Mouse (Mus musculus) forebrain, embryonic 12.5 days (tissue): ENCODE data around the gene Unc5a. TPM values are rescaled to one million over a fixed set of nuclear protein-coding genes. Genes with fewer than 3 reads are reported as not detected.

Experiments
- ATAC-seq: fragments of 200-750 bp; cut with Nextera tagmentation; 2 replicates; pipeline ENCODE4 v1.8.0; 2017; ENCODE audit warnings: moderate TSS enrichment; ENCODE audit not compliant: low FRiP score
- H3K27ac ChIP-seq: fragments of 300-500 bp; sonication (generic); 2 replicates; pipeline ENCODE4 v1.5.1; 2016; ENCODE audit warnings: mild to moderate bottlenecking
- H3K27me3 ChIP-seq: fragments of 300-500 bp; sonication (generic); 2 replicates; pipeline ENCODE4 v1.6.1; 2016; ENCODE audit warnings: mild to moderate bottlenecking
- H3K36me3 ChIP-seq: fragments of 300-500 bp; sonication (generic); replicated peaks from 2 replicates; pipeline ENCODE4 v1.6.1; 2016; ENCODE audit warnings: mild to moderate bottlenecking
- H3K4me1 ChIP-seq: fragments of 300-500 bp; sonication (generic); 2 replicates; pipeline ENCODE4 v1.6.1; 2016
- H3K4me2 ChIP-seq: fragments of 300-500 bp; sonication (generic); 2 replicates; pipeline ENCODE4 v1.6.1; 2016; ENCODE audit warnings: mild to moderate bottlenecking, moderate library complexity
- H3K4me3 ChIP-seq: fragments of 300-500 bp; sonication (generic); replicated peaks from 2 replicates; pipeline ENCODE4 v1.5.1; 2016; ENCODE audit warnings: mild to moderate bottlenecking
- H3K9ac ChIP-seq: fragments of 300-500 bp; sonication (generic); 2 replicates; pipeline ENCODE4 v1.6.1; 2016; ENCODE audit warnings: mild to moderate bottlenecking
- H3K9me3 ChIP-seq: fragments of 300-500 bp; sonication (generic); 2 replicates; pipeline ENCODE4 v1.6.1; 2016
- WGBS: fragments of 180-500 bp; shearing (Covaris S2); methylation state at CpG from one replicate; pipeline ENCODE4 v1.1.7; 2016; 5-methylcytosine and 5-hydroxymethylcytosine counted together
- polyA plus RNA-seq: library from polyadenylated mRNA; unstranded; fragments of >200 nt; fragmentation: Nextera tagmentation; extraction: Ambion mirVana; gene quantifications from 2 replicates; pipeline ENCODE4 v1.2.1, GENCODE M21; 2016

The Unc5a gene
- polyA plus RNA-seq, 1 experiment from 2014 or later: 5.6 TPM

- Histone ChIP-seq H3K4me2 (no peak overlapping the region), H3K9me3 (no peaks in the 10 kb centered on the region), H3K27ac (no peak overlapping the region), H3K36me3 (peaks cover 11% of the 10 kb centered on the region), H3K27me3 (no peaks in the 10 kb centered on the region), H3K4me1 (peaks cover 5% of the 10 kb centered on the region; the same call in 1 of the 2 replicates), H3K9ac (no peak overlapping the region), H3K4me3 (no peak overlapping the region)
- ATAC-seq: no peak
- 83% methylated on average over 9 of the region's 9 CpGs for WGBS
Observed at GRCm38 (mm10) chr13:55022715-55023114, 73.5 kb downstream of the Unc5a start.

- 94% methylated on average over 2 of the region's 2 CpGs for WGBS
- Histone ChIP-seq H3K9me3 (no peaks in the 10 kb centered on the region), H3K27me3 (no peaks in the 10 kb centered on the region), H3K4me2 (no peak overlapping the region), H3K27ac (no peak overlapping the region), H3K9ac (no peak overlapping the region), H3K4me3 (no peak overlapping the region), H3K36me3 (peaks cover 14% of the 10 kb centered on the region), H3K4me1 (peaks cover 5% of the 10 kb centered on the region; the same call in 1 of the 2 replicates)
- no peak for ATAC-seq
Observed at GRCm38 (mm10) chr13:55024215-55024614, 75.0 kb downstream of the Unc5a start.

- Histone ChIP-seq H3K4me1 (no peaks in the 10 kb centered on the region), H3K36me3 (0 out of 2 replicates have a peak, but pooled peaks cover 6% of the 10 kb centered on the region), H3K9ac (no peak overlapping the region), H3K4me2 (no peak overlapping the region), H3K27ac (no peak overlapping the region), H3K27me3 (no peaks in the 10 kb centered on the region), H3K9me3 (no peaks in the 10 kb centered on the region), H3K4me3 (no peak overlapping the region)
- ATAC-seq: no peak
- WGBS: 95% methylated on average over 2 of the region's 2 CpGs
Observed at GRCm38 (mm10) chr13:55040016-55040415, 90.8 kb downstream of the Unc5a start.

- 61% methylated on average over 3 of the region's 3 CpGs for WGBS
Observed at GRCm38 (mm10) chr13:55047706-55048105, 98.5 kb downstream of the Unc5a start.

More at GRCm38 (mm10) chr13:55047706-55048105, 98.5 kb downstream of the Unc5a start:
- H3K9me3 ChIP-seq: no peaks in the 10 kb centered on the region
- H3K4me3 ChIP-seq: no peak overlapping the region
- H3K27ac ChIP-seq: no peak overlapping the region
- H3K4me1 ChIP-seq: no peaks in the 10 kb centered on the region
- no peak for ATAC-seq
- H3K36me3 ChIP-seq: peaks cover 4% of the 10 kb centered on the region; the same call in 1 of the 2 replicates
- H3K9ac ChIP-seq: no peak overlapping the region
- no peaks in the 10 kb centered on the region for H3K27me3 ChIP-seq
- no peak overlapping the region for H3K4me2 ChIP-seq

Other genes with a start within 250 kb of the Unc5a start
- 0.05 TPM in 1 of 2 replicates, not detected in the other for gene Cdhr2, start 247.9 kb upstream of the Unc5a start, polyA plus RNA-seq
- 4.3 and 11.3 TPM in 2 replicates for gene Gprin1, start 199.5 kb upstream of the Unc5a start, polyA plus RNA-seq
- 2.7 and 3.6 TPM in 2 replicates for gene Sncb, start 182.8 kb upstream of the Unc5a start, polyA plus RNA-seq
- not detected in 2 replicates for gene Eif4e1b, start 165.4 kb upstream of the Unc5a start, polyA plus RNA-seq
- 12.8 and 14.2 TPM in 2 replicates for gene Tspan17, start 160.0 kb upstream of the Unc5a start, polyA plus RNA-seq
- 0.32 and 0.96 TPM in 2 replicates for gene Hk3, start 72.0 kb downstream of the Unc5a start, polyA plus RNA-seq
- 25.1 and 27.4 TPM in 2 replicates for gene Uimc1, start 150.9 kb downstream of the Unc5a start, polyA plus RNA-seq
- gene Zfp346, start 155.9 kb downstream of the Unc5a start, polyA plus RNA-seq: 24.1 and 27.9 TPM in 2 replicates
- gene Gm17617, start 184.1 kb downstream of the Unc5a start, polyA plus RNA-seq: not detected in 2 replicates
- gene Fgfr4, start 203.2 kb downstream of the Unc5a start, polyA plus RNA-seq: 0.15 and 0.20 TPM in 2 replicates